Mouse (Mus musculus): ENCODE measurements around the gene Hdac10.

Gene Hdac10

GRCm38 (mm10) chr15:89128382-89129350, at the start of gene Hdac10:
Gene Hdac10, minus strand, starts transcription at chr15:89128700.
- peak; percentile 78 for DNase-seq (ENCODE audit: low read depth)

- no peak for DNase-seq (ENCODE audit: low read depth)
Measured at GRCm38 (mm10) chr15:89177576-89178259, 49.2 kb upstream of the Hdac10 start.

- DNase-seq (ENCODE audit: low read depth), result no peak
Measured at GRCm38 (mm10) chr15:89177121-89177520, 48.6 kb upstream of the Hdac10 start.

- DNase-seq (ENCODE audit: low read depth), result no peak
Measured at GRCm38 (mm10) chr15:89175411-89176155, 47.1 kb upstream of the Hdac10 start.

- no peak for DNase-seq (ENCODE audit: low read depth)
Measured at GRCm38 (mm10) chr15:89174889-89175339, 46.4 kb upstream of the Hdac10 start.

GRCm38 (mm10) chr15:89173906-89174214, 45.4 kb upstream of the Hdac10 start:
- no peak for DNase-seq (ENCODE audit: low read depth)

GRCm38 (mm10) chr15:89173024-89173905, 44.8 kb upstream of the Hdac10 start:
- no peak for DNase-seq (ENCODE audit: low read depth)

- DNase-seq (ENCODE audit: low read depth), result no peak
Measured at GRCm38 (mm10) chr15:89172276-89172935, 43.9 kb upstream of the Hdac10 start.

GRCm38 (mm10) chr15:89171526-89172051, 43.1 kb upstream of the Hdac10 start:
- no peak for DNase-seq (ENCODE audit: low read depth)

GRCm38 (mm10) chr15:89170102-89170501, 41.6 kb upstream of the Hdac10 start:
- no peak for DNase-seq (ENCODE audit: low read depth)

GRCm38 (mm10) chr15:89169431-89169830, 40.9 kb upstream of the Hdac10 start:
- DNase-seq (ENCODE audit: low read depth), result no peak

GRCm38 (mm10) chr15:89168922-89169321, 40.4 kb upstream of the Hdac10 start:
- DNase-seq (ENCODE audit: low read depth), result no peak

GRCm38 (mm10) chr15:89165478-89165877, 37.0 kb upstream of the Hdac10 start:
- DNase-seq (ENCODE audit: low read depth), result no peak

GRCm38 (mm10) chr15:89161397-89161796, 32.9 kb upstream of the Hdac10 start:
- no peak for DNase-seq (ENCODE audit: low read depth)

- DNase-seq (ENCODE audit: low read depth), result no peak
Measured at GRCm38 (mm10) chr15:89158516-89158915, 30.0 kb upstream of the Hdac10 start.

- DNase-seq (ENCODE audit: low read depth), result peak; percentile 62
Measured at GRCm38 (mm10) chr15:89157954-89158353, 29.5 kb upstream of the Hdac10 start.

GRCm38 (mm10) chr15:89152312-89152711, 23.8 kb upstream of the Hdac10 start:
- DNase-seq (ENCODE audit: low read depth), result no peak

GRCm38 (mm10) chr15:89150041-89150390, 21.5 kb upstream of the Hdac10 start:
- peak; percentile 51 for DNase-seq (ENCODE audit: low read depth)

- no peak for DNase-seq (ENCODE audit: low read depth)
Measured at GRCm38 (mm10) chr15:89149271-89150040, 21.0 kb upstream of the Hdac10 start, which contains the start of gene Mapk11. Gene Mapk11, minus strand, starts transcription at chr15:89149628.

Data from c-Kit-positive CD71-positive TER-119-negative erythroid progenitor cells, embryonic 14.5 days (primary cell).